Mouse (Mus musculus) C2C12 (cell line): ENCODE results near the gene Vwa3b.

Source experiments
- CTCF ChIP-seq: IDR thresholded peaks from one replicate; pipeline ENCODE4 v1.5.1; 2011; ENCODE audit not compliant: control insufficient read depth, insufficient read depth, insufficient read length
- MYOD1 ChIP-seq: IDR thresholded peaks from one replicate; pipeline ENCODE4 v1.6.1; 2011; ENCODE audit warnings: low read depth; ENCODE audit not compliant: control insufficient read depth, insufficient read length
- MYOG ChIP-seq: IDR thresholded peaks from one replicate; pipeline ENCODE4 v1.6.1; 2011; ENCODE audit not compliant: control insufficient read depth, insufficient read length; ENCODE audit errors: extremely low read depth
- USF1 ChIP-seq: IDR thresholded peaks from one replicate; pipeline ENCODE4 v1.6.1; 2011; ENCODE audit warnings: low read depth, mild to moderate bottlenecking, control low read depth, moderate library complexity

DNA sequence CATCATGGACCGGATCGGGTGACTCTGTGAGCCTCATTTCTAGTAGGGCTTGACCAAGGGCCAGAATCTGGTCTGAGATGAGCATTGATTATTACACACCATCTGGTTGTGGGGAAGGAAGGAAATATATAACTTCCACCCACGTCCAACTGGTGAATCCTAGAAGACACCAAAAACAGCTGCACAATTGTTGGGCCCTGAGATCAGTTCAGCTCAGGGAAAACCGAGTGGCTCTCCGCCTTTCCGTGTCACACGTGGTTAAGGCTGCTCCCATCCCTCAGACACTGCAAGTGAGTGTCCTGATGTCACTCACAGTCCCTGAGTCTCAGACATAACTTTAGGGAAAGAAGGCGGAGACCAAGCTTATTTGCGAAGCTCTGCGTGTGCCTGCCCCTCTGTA is 16.5 kb upstream of the Vwa3b start:
- TF ChIP-seq CTCF (no peak), MYOG (no peak), USF1 (no peak), MYOD1 (no peak)
